Mouse (Mus musculus) bone marrow macrophage, adult 2 months (primary cell): ENCODE measurements around the gene Cntd1. TPM values are rescaled to one million over a fixed set of nuclear protein-coding genes. Genes with fewer than 3 reads are reported as not detected.

Experiments
- H3K27ac ChIP-seq: 2 replicates; pipeline ENCODE4 v1.5.1; 2012; ENCODE audit warnings: low read depth, low read length; ENCODE audit not compliant: insufficient read depth
- H3K4me1 ChIP-seq: 2 replicates; pipeline ENCODE4 v1.6.1; 2012; ENCODE audit warnings: low read length; ENCODE audit not compliant: control insufficient read depth, insufficient read depth
- H3K4me3 ChIP-seq: 2 replicates; pipeline ENCODE4 v1.5.1; 2012; ENCODE audit warnings: mild to moderate bottlenecking, low read length, moderate library complexity; ENCODE audit not compliant: insufficient read depth
- CTCF ChIP-seq: IDR thresholded peaks from 2 replicates; pipeline ENCODE4 v1.5.1; 2012; ENCODE audit warnings: low read depth, mild to moderate bottlenecking, low read length, moderate library complexity
- POLR2A ChIP-seq: IDR thresholded peaks from 2 replicates; pipeline ENCODE4 v1.6.1; 2012; ENCODE audit warnings: mild to moderate bottlenecking, low read depth, low read length, borderline replicate concordance
- polyA plus RNA-seq: library from polyadenylated mRNA; stranded (reverse); fragments of >200 nt; gene quantifications from 2 replicates; pipeline ENCODE4 v1.2.4, GENCODE M21; 2012; ENCODE audit not compliant: missing spikeins, insufficient read depth, insufficient read length

Gene Cntd1
- 1.0 and 1.6 TPM in 2 replicates for polyA plus RNA-seq

DNA sequence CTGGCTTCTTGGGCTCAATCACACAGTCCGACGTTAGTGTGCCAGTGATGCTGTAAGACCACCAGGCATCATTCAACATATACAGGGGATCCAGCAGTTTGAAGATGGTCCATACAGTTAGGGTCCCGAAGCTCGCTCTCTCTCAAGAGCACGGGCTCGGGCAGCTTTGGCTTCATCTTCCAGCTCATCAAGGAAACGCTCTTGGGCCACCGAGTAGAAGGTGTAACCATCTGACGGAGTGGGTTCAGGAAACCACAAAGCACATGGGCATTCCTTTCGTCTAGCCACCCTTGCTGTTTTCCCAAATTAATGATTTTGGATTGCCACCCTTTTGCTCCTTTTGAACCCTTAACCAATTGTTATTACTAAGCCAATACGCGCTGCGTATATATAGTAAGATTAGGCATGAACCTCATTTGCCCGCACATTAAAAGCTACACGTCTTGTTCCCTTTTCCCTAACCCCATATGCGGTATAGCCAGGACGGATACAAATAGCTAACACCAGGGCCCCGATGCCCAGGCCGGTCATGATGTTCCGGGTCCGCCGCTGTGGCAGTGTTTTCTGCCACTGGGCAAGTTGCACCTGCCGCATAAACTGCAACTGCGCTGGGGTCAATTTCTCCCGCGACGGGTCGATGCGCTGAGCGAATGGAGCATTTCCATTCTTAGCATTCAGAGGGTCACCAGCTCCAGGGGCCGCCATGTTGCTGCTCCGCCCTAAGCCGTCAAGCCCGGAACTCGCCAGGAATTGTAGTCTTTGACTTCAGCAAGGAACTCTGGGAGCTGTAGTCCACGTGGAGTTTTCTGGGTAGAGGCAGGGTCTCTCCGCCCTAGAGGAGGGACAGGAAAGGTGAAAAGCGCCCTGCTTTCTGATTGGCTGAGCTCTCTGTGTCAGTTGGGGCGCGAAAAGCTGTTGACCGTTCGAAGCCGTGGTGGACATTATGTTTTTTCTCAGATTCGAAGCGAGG is at the start of gene Cntd1, which contains the start of gene Coa3:
TSS of gene Cntd1 (plus strand) at position 790 of the 970 bp plus-strand sequence.
TSS of gene Coa3 (minus strand) at position 892 of the 970 bp plus-strand sequence.
- Histone ChIP-seq H3K4me1 (peaks cover 18% of the 10 kb centered on the region), H3K27ac (peak within 1 kb of the TSS; percentile 53), H3K4me3 (peak within 1 kb of the TSS; percentile 95)
- TF ChIP-seq POLR2A (peak; percentile 73; the same call in 1 of the 2 replicates), CTCF (no peak)

DNA sequence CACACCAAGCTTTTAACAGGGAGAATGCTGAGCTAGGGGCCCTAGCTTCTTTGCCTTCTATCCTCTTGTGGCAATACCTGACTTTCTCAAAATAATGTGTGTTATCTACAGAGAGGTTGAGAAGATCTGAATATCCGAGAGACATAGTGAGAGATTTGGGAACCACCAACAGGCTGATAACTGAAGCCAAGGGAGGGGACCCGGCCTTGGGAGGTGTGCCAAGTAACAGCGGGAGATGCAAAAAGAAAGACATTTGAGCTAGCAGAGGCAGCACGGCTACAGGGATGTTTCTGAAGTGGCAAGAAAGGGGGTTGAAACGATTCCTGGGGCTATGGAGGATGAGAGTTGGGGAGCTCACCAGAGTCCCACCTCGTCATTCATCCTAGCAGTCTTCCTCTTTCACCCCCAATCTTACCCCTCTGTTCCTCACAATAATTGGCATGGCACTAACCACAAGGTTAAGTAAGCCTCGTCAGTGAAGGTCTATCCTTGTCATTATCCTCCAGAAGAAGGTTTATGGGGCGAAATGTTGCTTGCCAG is 49.4 kb upstream of the Cntd1 start:
- peaks cover 22% of the 10 kb centered on the region for H3K4me1 ChIP-seq
- no peak overlapping the region for H3K27ac ChIP-seq
- TF ChIP-seq POLR2A: no peak
- TF ChIP-seq CTCF: no peak
- H3K4me3 ChIP-seq: no peak overlapping the region

DNA sequence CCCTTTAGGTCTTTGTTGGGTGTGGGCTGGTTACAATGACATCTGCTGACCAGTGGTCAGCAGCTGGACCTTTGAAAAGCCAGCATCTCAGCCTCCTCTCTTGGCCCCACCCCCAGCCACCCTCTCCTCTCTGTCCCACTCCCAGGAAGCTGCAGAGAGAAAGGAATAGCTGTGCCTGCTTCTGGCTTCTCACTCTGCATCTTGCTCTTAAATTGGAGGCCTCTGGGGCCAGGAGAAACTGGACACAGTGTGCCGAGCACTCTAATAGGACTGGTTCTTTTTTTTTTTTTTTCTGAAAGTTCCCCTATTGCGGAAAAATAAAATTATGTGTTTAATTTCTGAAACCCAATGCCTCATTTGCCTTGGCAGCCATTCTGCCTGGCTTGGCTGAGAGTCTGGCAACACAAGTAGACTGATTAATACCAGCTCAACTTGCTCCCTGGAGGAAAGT is 48.7 kb upstream of the Cntd1 start:
- Histone ChIP-seq H3K4me1 (peaks cover 22% of the 10 kb centered on the region), H3K27ac (no peak overlapping the region), H3K4me3 (no peak overlapping the region)
- TF ChIP-seq POLR2A (no peak), CTCF (no peak)

DNA sequence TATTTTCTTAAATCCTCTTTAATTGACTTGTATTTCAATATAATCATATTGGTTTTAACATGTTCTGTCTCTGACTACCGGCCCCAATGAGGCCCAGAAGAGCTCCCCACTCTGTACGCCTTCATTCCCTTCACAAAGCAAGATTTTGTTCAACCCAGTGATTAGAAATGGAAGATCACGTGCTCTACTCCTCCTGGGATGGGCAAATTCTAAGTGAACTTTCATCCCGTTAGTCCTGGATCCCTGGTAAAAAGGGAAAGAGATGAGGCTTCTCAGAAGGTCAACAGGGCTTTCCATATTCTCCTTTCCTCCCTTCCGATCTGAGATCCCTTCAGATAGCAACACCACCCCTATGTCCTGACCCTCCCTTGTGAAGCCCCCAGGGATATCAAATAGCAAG is 48.3 kb upstream of the Cntd1 start:
- peaks cover 19% of the 10 kb centered on the region for H3K4me1 ChIP-seq
- H3K4me3 ChIP-seq: peak overlapping the region; percentile 56
- H3K27ac ChIP-seq: no peak overlapping the region
- TF ChIP-seq CTCF (no peak), POLR2A (no peak)

DNA sequence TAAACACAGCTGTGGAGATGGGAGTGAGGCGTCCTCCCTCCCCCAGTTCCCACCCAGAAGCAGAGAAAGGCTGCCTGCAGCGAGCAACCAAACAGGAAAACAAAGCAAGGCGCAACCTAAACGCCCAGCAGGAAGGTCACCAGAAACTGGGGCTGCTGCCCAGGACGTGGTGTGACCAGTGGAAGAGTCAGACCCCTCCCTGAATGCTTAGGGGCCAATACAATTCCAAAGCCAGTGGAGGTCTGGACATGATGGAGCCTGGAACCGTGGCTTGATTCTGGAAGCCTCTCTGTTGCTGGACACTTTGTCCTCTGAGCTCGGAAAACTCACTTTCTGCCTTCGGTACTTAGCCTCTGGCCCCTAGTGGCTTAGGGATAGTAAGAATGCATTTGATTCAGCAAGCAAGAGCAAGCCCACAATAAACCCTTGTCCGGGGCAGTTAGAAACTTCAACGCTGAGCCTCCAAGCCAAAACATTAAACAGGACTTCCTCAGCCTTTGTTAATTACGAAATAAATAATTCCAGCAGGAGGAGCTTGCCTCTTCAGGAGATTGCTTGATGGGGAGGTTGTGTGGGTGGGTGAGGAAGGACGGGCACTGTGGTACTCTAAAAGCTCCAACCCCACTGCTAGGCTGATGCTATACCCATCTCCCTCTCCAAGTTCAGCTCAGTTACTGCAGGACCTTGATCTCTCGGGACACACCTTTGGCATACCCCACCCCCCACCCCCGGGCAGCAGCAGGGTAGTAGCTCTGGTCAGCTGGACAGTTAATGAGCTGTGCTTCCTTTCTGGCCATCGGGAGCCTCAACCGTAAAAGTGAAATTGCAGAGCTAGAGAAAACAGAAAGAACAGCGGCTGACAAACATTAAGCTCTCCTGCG is 47.6 kb upstream of the Cntd1 start:
- TF ChIP-seq POLR2A: no peak
- TF ChIP-seq CTCF: no peak
- peak overlapping the region; percentile 56 for H3K4me3 ChIP-seq
- H3K4me1 ChIP-seq: peaks cover 19% of the 10 kb centered on the region
- H3K27ac ChIP-seq: peak overlapping the region; percentile 80

DNA sequence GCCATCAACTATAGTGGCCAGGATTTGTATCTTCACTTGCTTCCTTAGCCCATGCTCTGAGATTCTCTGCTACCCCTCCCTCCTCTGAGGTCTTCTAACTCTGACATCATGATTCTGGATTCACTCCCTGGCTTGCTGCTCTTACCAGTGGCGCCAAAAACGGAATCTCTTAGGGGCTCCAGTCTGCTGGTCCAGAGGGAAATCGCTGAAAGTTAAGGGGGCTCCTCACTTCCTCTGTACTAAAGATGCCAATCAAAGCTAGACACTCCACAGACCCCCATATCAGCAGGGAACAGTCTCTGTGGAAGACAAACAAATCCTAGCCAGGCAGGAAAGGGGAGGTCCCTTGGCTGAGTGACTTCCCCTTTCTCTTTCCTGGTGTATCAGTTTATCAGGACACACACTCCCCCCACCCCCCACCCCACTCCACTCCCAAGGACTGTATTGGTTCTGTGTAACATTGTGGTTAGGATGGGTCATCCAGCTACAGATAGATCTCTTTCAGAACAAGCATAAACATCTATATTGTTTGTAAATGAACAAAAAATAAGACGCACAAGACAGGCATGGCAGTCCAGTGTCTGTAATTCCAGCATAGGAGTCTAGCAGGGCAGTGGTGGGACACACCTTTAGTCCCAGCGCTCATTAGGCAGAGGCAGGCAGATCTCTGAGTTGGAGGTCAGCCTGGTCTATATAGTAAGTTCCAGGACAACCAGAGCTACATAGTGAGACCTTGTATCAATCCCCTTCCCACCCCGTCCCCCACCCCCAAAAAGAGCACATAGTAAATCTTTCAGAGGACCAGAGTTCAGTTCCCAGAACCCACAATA is 46.6 kb upstream of the Cntd1 start:
- Histone ChIP-seq H3K4me3 (peak overlapping the region; percentile 56), H3K4me1 (peaks cover 19% of the 10 kb centered on the region), H3K27ac (peak overlapping the region; percentile 80)
- no peak for TF ChIP-seq POLR2A
- no peak for TF ChIP-seq CTCF

DNA sequence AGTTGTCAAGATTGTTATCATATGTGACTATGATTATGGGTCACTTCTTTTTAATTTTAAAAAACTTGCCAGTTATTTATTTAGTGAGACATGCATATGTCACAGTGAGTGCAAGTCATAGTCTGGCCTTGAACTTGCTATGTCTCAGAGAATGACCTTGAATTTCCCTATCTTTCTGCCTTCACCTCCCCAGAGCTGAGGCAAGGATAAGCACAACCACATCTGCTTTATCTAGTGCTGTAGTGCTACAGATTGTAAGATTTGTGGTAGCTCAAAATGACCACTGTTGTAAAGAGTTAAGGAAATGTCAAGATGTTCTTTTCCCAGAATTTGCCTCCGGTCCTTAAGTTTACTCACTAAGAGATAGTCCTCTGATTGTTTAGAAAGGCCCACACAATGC is 45.6 kb upstream of the Cntd1 start:
- TF ChIP-seq CTCF (no peak), POLR2A (no peak)
- no peak overlapping the region for H3K4me3 ChIP-seq

DNA sequence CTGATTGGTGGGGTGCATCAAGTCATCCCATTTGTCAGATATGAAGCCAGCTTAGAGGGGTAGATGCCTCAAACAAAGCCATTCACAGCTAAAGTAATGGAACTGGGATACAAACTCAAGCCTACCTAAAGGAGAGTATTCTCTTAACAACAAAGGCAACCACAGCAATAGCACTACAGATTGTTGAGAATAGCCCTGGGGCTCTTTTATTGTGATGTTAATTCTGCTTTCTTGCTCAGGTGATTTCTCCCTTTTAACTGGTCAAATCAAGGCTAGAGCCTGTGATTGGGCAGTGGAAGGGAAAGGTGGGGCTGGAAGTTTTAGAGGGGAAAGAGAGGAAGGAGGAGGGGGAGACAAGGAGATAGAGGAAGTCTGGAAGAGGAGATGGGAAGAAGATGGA is 44.7 kb upstream of the Cntd1 start:
- no peak for TF ChIP-seq CTCF
- TF ChIP-seq POLR2A: no peak

More for the DNA sequence above, 45.6 kb upstream of the Cntd1 start:
- no peak overlapping the region for H3K27ac ChIP-seq
- H3K4me1 ChIP-seq: peaks cover 19% of the 10 kb centered on the region

More for the DNA sequence above, 44.7 kb upstream of the Cntd1 start:
- H3K27ac ChIP-seq: no peak overlapping the region
- H3K4me1 ChIP-seq: peaks cover 19% of the 10 kb centered on the region
- no peak overlapping the region for H3K4me3 ChIP-seq
